Mouse (Mus musculus): ENCODE measurements around the gene Syt1.

Syt1 gene

GRCm38 (mm10) chr10:108643915-108644314, 366.9 kb downstream of the Syt1 start:
- no peak for DNase-seq (ENCODE audit: low spot score)

GRCm38 (mm10) chr10:108638095-108638494, 372.7 kb downstream of the Syt1 start:
- no peak for DNase-seq (ENCODE audit: low spot score)

- DNase-seq (ENCODE audit: low spot score): no peak
These were observed 374.7 kb downstream of the Syt1 start for GRCm38 (mm10) chr10:108636086-108636485.

GRCm38 (mm10) chr10:108635616-108636015, 375.2 kb downstream of the Syt1 start:
- no peak for DNase-seq (ENCODE audit: low spot score)

GRCm38 (mm10) chr10:108630841-108631240, 379.9 kb downstream of the Syt1 start:
- no peak for DNase-seq (ENCODE audit: low spot score)

- no peak for DNase-seq (ENCODE audit: low spot score)
These were observed 384.4 kb downstream of the Syt1 start for GRCm38 (mm10) chr10:108626404-108626803.

- no peak for DNase-seq (ENCODE audit: low spot score)
These were observed 387.8 kb downstream of the Syt1 start for GRCm38 (mm10) chr10:108623002-108623401.

- DNase-seq (ENCODE audit: low spot score): no peak
These were observed 390.9 kb downstream of the Syt1 start for GRCm38 (mm10) chr10:108619861-108620260.

- no peak for DNase-seq (ENCODE audit: low spot score)
These were observed 391.6 kb downstream of the Syt1 start for GRCm38 (mm10) chr10:108619217-108619616.

- DNase-seq (ENCODE audit: low spot score): no peak
These were observed 400.6 kb downstream of the Syt1 start for GRCm38 (mm10) chr10:108610057-108610644.

GRCm38 (mm10) chr10:108601672-108602412, 408.9 kb downstream of the Syt1 start:
- no peak for DNase-seq (ENCODE audit: low spot score)

GRCm38 (mm10) chr10:108600693-108601092, 410.1 kb downstream of the Syt1 start:
- peak; percentile 64 for DNase-seq (ENCODE audit: low spot score)

GRCm38 (mm10) chr10:108597385-108597784, 413.4 kb downstream of the Syt1 start:
- DNase-seq (ENCODE audit: low spot score): no peak

GRCm38 (mm10) chr10:108596162-108596927, 414.4 kb downstream of the Syt1 start:
- no peak for DNase-seq (ENCODE audit: low spot score)

GRCm38 (mm10) chr10:108589355-108589754, 421.4 kb downstream of the Syt1 start:
- DNase-seq (ENCODE audit: low spot score): no peak

- no peak for DNase-seq (ENCODE audit: low spot score)
These were observed 421.9 kb downstream of the Syt1 start for GRCm38 (mm10) chr10:108588924-108589323.

GRCm38 (mm10) chr10:108583694-108584093, 427.1 kb downstream of the Syt1 start:
- no peak for DNase-seq (ENCODE audit: low spot score)

- no peak for DNase-seq (ENCODE audit: low spot score)
These were observed 428.4 kb downstream of the Syt1 start for GRCm38 (mm10) chr10:108582397-108582730.

- no peak for DNase-seq (ENCODE audit: low spot score)
These were observed 429.0 kb downstream of the Syt1 start for GRCm38 (mm10) chr10:108581555-108582396.

- DNase-seq (ENCODE audit: low spot score): no peak
These were observed 429.9 kb downstream of the Syt1 start for GRCm38 (mm10) chr10:108580786-108581420.

GRCm38 (mm10) chr10:108579396-108579795, 431.4 kb downstream of the Syt1 start:
- DNase-seq (ENCODE audit: low spot score): no peak

- DNase-seq (ENCODE audit: low spot score): no peak
These were observed 433.2 kb downstream of the Syt1 start for GRCm38 (mm10) chr10:108577611-108578010.

All from layer of hippocampus, adult 9-10 months (tissue).